Mouse (Mus musculus): ENCODE data around the gene Ccin.
A peak's percentile ranks its signal among the peaks of the same experiment; 100 is the strongest.

Gene Ccin

DNA sequence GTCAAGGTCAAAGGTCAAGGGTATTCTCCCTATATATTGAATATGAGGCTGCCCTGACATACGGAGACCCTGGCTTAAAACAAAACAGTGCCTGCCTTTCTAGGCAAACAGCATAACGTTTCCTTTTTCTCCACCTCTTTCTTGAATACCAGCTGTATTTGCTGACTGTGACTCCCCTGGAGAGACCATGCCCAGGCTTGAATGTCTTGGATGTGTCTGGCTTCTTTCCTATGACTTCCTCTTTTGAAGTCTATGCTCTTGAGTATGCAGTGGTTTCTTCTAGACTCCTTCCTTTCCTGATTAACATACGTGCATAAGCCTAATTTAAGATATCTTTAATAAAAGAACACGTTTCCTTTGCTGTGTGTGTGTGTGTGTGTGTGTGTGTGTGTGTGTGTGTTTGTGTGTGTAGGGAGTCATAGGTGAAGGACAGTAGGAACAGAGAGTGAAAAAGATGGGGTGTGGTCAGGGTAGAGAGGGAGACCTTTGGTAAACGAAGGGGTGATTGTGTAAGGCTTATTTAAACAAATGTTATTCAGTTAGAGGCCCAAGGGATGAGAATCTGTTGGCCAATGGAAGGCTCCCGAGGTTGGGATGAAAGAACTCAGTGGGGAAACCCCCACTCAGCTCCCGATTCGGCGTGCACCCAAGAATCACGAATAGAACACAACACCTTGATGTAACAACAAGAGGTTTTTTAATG lies 8.2 kb upstream of the Ccin start:
- DNase-seq (ENCODE audit: low read depth, low spot score) = no peak

- no peak for DNase-seq (ENCODE audit: low read depth, low spot score)
These were observed 7.0 kb upstream of the Ccin start for GRCm38 (mm10) chr4:43976223-43976740.

GRCm38 (mm10) chr4:43978521-43979443 lies 4.5 kb upstream of the Ccin start:
- no peak for DNase-seq (ENCODE audit: low read depth, low spot score)

- DNase-seq (ENCODE audit: low read depth, low spot score) = no peak
These were observed 3.5 kb upstream of the Ccin start for GRCm38 (mm10) chr4:43979746-43980145.

GRCm38 (mm10) chr4:43980236-43980635 lies 3.0 kb upstream of the Ccin start:
- no peak for DNase-seq (ENCODE audit: low read depth, low spot score)

GRCm38 (mm10) chr4:43980846-43981245 lies 2.4 kb upstream of the Ccin start:
- DNase-seq (ENCODE audit: low read depth, low spot score) = no peak

GRCm38 (mm10) chr4:43981251-43981650 lies 2.0 kb upstream of the Ccin start:
- no peak for DNase-seq (ENCODE audit: low read depth, low spot score)

DNA sequence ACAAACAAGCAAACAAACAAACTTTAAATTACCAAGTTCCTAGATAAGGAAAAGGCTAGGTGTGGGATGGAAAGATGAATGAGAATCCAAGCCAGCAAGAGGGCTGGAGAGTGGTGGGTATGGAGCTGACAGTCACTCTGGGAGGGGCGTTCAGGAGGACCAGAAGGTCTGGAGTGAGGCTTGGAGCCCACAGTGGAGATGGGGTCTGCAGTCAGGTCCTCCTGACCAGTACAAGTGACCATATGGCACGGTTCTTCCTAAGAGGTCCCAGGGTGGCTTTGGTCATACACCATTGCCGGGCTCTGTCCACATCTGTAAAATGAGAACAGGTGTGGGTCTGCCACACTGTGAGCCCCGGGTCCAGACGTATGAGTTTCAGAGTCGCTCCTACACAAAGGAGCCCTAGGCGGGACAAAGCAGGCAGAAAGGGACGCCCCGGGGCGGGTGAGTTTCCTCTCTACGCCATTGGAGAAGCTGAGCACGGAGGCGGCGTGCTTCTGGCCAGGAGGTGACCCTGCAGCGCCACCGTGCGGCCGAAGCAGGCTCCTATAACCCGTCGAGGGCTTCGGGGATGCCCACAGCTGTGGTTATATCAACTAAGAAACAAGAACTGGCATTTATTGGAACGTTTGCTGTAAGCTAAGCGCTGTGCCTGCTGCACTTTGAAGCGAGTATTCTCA lies 1.1 kb upstream of the Ccin start:
- peak; percentile 84 for DNase-seq (ENCODE audit: low read depth, low spot score)

DNA sequence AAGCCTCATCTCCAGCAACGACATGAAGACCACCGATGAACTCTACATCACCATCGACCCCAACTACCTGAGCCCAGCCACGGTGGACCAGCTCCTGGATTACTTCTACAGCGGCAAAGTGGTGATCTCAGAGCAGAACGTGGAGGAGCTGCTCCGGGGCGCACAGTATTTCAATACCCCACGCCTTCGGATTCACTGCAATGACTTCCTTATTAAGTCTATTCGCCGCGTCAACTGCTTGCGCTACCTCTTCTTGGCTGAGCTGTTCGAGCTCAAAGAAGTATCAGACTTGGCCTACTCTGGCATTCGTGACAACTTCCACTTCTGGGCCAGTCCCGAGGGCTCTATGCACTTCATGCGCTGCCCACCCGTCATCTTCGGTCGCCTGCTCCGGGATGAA lies 473 bp downstream of the Ccin start:
- no peak for DNase-seq (ENCODE audit: low read depth, low spot score)

- no peak for DNase-seq (ENCODE audit: low read depth, low spot score)
These were observed 1.0 kb downstream of the Ccin start for GRCm38 (mm10) chr4:43984326-43984725.

GRCm38 (mm10) chr4:43988976-43989375 lies 5.7 kb downstream of the Ccin start:
- DNase-seq (ENCODE audit: low read depth, low spot score) = no peak

GRCm38 (mm10) chr4:43993072-43993471 lies 9.8 kb downstream of the Ccin start:
- DNase-seq (ENCODE audit: low read depth, low spot score) = peak; percentile 28

- no peak for DNase-seq (ENCODE audit: low read depth, low spot score)
These were observed 11.1 kb downstream of the Ccin start for GRCm38 (mm10) chr4:43994342-43994741.

- peak; percentile 24 for DNase-seq (ENCODE audit: low read depth, low spot score)
These were observed 20.3 kb downstream of the Ccin start for GRCm38 (mm10) chr4:44003622-44004021.

DNA sequence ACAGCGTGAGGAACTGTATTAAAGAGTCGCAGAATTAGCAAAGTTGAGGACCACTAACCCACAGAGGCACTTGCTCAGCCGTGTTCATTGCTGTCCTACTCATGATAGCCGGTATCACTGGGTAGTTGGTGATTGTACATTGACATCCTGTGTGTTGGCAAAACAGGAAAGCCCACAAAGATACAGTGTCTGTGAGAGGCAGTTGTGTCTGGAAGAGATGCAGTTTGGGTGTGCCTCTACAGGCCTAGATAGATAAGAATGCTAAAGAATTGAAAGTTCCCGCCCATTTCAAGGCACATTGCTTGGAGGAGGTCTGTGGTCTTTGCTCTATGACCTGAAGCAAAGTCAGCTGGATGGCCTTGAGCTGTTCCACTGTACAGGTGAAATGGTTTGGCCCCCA lies 20.8 kb downstream of the Ccin start, which contains the start of gene Clta:
Gene Clta, plus strand, starts transcription at position 327 of the 400 bp plus-strand sequence.
- no peak for DNase-seq (ENCODE audit: low read depth, low spot score)

GRCm38 (mm10) chr4:44004623-44005409 lies 21.5 kb downstream of the Ccin start:
- DNase-seq (ENCODE audit: low read depth, low spot score) = no peak

GRCm38 (mm10) chr4:44010176-44010575 lies 26.9 kb downstream of the Ccin start:
- peak; percentile 39 for DNase-seq (ENCODE audit: low read depth, low spot score)

DNA sequence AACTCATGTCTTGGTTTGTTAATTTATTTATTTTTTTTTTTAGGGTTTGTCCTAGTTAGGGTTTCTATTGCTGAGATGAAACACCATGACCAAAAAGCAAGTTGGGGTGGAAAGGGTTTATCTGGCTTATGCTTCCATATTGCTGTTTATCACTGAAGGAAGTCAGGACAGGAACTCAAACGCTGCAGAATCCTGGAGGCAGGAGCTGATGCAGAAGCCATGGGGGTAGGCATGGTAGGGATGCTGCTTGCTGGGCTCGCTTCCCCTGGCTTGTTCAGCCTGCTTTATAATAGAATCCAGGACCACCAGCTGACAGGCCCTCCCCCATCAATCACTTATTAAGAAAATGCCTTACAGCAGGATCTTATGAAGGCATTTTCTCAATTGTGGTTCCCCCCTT lies 27.6 kb downstream of the Ccin start:
- DNase-seq (ENCODE audit: low read depth, low spot score) = no peak

- DNase-seq (ENCODE audit: low read depth, low spot score) = peak; percentile 25
These were observed 28.5 kb downstream of the Ccin start for GRCm38 (mm10) chr4:44011799-44012198.

DNA sequence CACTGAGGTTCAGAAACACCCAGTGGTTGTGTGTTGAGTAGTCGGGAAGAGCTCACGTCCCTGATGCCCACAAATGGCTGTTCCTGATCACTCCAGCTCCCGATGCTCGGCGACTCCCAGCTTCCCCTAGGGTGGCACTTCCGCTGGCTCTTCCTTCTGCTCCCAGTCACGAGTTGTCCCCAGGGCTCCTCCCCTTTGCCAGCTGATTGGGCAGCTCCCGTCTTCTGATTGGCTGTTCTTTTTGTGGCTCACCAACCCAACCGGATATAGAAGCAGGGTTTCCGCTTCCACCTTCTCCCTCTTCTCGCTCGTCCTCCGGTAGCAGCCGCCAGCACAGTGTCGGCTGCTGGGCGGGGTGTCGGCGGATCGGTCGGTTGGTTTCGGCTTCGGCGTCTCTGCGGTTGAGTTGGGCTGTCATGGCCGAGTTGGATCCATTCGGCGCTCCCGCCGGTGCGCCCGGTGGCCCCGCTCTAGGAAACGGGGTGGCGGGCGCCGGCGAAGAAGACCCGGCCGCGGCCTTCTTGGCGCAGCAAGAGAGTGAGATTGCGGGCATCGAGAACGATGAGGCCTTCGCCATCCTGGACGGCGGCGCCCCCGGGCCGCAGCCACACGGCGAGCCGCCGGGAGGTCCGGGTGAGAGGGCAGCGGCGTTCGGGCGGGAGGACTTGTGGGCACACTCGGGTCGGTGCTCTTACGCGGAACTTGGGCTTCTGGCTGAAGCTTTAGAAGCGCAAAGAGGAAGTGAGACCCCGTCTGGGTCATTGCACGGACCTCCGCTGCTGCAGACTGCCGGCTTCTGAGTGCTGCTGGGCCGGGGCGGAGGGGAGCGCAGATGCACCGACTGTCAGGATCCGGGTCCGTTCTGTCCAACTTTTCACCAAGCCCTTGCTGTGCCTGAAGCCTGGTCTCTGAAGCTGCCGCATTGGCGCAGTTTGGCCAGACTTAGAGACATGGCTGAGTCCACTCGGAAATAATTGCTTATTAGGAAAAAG lies 29.4 kb downstream of the Ccin start:
- DNase-seq (ENCODE audit: low read depth, low spot score) = peak; percentile 97

Data from ES-CJ7 (cell line).